Mouse (Mus musculus) olfactory bulb, adult 2 months (tissue): ENCODE measurements around the gene Hadh.

ENCODE experiments used
- CTCF ChIP-seq: fragments of 200-500 bp; IDR thresholded peaks from 2 replicates; pipeline ENCODE4 v1.5.1; 2012; ENCODE audit warnings: low read depth, mild to moderate bottlenecking, low read length, moderate library complexity; ENCODE audit not compliant: insufficient read depth
- POLR2A ChIP-seq: fragments of 200-500 bp; IDR thresholded peaks from 2 replicates; pipeline ENCODE4 v1.6.1; 2012; ENCODE audit warnings: mild to moderate bottlenecking, low read depth, low read length, moderate library complexity; ENCODE audit not compliant: insufficient read depth

DNA sequence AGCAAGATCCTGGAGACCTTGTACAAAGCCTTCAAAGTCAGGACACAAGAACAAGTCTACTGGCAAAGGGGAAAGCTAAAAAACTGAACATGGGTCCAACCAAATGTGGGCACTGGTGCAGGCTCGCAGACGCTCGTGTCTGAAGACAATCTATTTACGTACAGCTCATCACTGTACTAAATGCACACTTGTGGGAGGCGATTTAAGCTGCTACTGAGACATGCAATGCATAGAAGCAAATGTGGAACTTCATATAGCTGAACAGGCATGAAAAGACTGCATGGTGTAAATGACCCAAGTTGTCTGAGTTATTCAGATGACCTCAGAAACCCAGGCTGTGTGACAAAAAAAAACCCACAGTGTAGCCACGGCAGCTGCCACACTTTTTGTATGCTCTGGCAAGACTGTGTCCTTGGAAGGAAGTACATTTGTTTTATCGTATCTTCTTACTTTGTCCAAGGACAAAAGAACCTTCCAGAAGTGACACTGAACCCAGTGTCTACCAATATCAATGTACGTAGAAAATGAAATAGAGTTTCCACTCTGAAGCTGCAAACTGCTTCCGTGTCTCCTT lies 12.4 kb downstream of the Hadh start:
- TF ChIP-seq CTCF (no peak), POLR2A (no peak)
